Mouse (Mus musculus): ENCODE data around the gene Rbfox3. TPM values are rescaled to one million over a fixed set of nuclear protein-coding genes. Genes with fewer than 3 reads are reported as not detected.
A peak's percentile ranks its signal among the peaks of the same experiment; 100 is the strongest.

The Rbfox3 gene
- total and polyA plus RNA-seq, 3 experiments = not detected

DNA sequence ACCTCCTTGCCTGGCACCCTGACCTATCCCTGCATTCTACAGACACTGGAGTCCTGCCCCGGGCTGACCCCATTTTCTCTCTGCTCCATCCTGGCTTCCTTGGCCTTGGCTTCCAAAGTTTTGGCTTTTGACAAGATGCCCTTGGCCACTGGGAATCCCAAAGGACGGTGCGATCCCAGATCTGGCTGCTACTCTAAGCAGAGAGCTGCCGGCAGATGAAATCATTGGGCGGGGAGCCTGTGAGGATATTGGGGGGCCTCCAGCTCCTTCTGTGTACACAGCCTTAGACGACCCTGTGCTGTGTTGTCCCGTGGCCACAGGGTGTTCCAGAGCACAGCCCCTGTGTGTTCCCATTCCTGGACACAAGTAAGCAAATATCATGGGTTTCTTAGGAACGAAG lies 463.0 kb downstream of the Rbfox3 start:
- H3K27me3 ChIP-seq (replicated peaks) = peaks cover 90% of the 10 kb centered on the region
- no peak overlapping the region for H3K4me2 ChIP-seq (ENCODE audit: insufficient read depth, low read depth, poor library complexity, severe bottlenecking)
- no peaks in the 10 kb centered on the region for H3K9me3 ChIP-seq (replicated peaks; ENCODE audit: low read length)
- TF ChIP-seq MXI1 (IDR thresholded peaks at IDR 0.05; ENCODE audit: low read depth, low read length) (no peak), UBTF (IDR thresholded peaks at IDR 0.05; ENCODE audit: low read depth, low read length) (no peak)
- DNase-seq (ENCODE audit: extremely low read depth) = no peak
- no peaks in the 10 kb centered on the region for H3K79me2 ChIP-seq (replicated peaks; ENCODE audit: control insufficient read depth, extremely low read depth, insufficient read depth, poor library complexity, severe bottlenecking)
- H3K27ac ChIP-seq (ENCODE audit: insufficient read depth, low read depth) = no peak overlapping the region
- in situ Hi-C loops (cut with MboI; ENCODE audit: low pct_ligation_motif_present, low pct_unique_long_range_greater_than_20kb, low sequenced_read_pairs) (loop anchor here (5.0 to 25.0 kb wide), 3 partner anchors 34 to 289 kb away; no protein-coding TSS in a partner anchor), dilution Hi-C loops (cut with MboI; ENCODE audit: extremely low pct_ligation_motif_present, extremely low pct_unique_long_range_greater_than_20kb, low sequenced_read_pairs) (no loop called here)
- H3K36me3 ChIP-seq (replicated peaks in 1 of 2; ENCODE audit: control insufficient read depth in 1 of 2, insufficient read depth in 1 of 2, low read length in 1 of 2) = no peaks in the 10 kb centered on the region
- H3K4me3 ChIP-seq (replicated peaks in 1 of 3; ENCODE audit: low read depth in 2 of 3, low read length in 2 of 3, poor library complexity in 1 of 3) = no peak overlapping the region
- no peak overlapping the region for H3K9ac ChIP-seq (ENCODE audit: insufficient read depth, low read depth)
- H3K4me1 ChIP-seq (ENCODE audit: control insufficient read depth in 1 of 2, insufficient read depth in 2 of 2) = no peaks in the 10 kb centered on the region

GRCm38 (mm10) chr11:118447346-118447745 lies 464.1 kb downstream of the Rbfox3 start:
- DNase-seq (ENCODE audit: extremely low read depth) = no peak
- Histone ChIP-seq H3K4me3 (replicated peaks in 1 of 3; ENCODE audit: low read depth in 2 of 3, low read length in 2 of 3, poor library complexity in 1 of 3) (no peak overlapping the region), H3K9me3 (replicated peaks; ENCODE audit: low read length) (no peaks in the 10 kb centered on the region), H3K4me1 (ENCODE audit: control insufficient read depth in 1 of 2, insufficient read depth in 2 of 2) (no peaks in the 10 kb centered on the region), H3K27ac (ENCODE audit: insufficient read depth, low read depth) (no peak overlapping the region), H3K36me3 (replicated peaks in 1 of 2; ENCODE audit: control insufficient read depth in 1 of 2, insufficient read depth in 1 of 2, low read length in 1 of 2) (no peaks in the 10 kb centered on the region), H3K79me2 (replicated peaks; ENCODE audit: control insufficient read depth, extremely low read depth, insufficient read depth, poor library complexity, severe bottlenecking) (no peaks in the 10 kb centered on the region), H3K4me2 (ENCODE audit: insufficient read depth, low read depth, poor library complexity, severe bottlenecking) (no peak overlapping the region), H3K9ac (ENCODE audit: insufficient read depth, low read depth) (no peak overlapping the region), H3K27me3 (replicated peaks) (peaks cover 88% of the 10 kb centered on the region)
- dilution Hi-C loops (cut with MboI; ENCODE audit: extremely low pct_ligation_motif_present, extremely low pct_unique_long_range_greater_than_20kb, low sequenced_read_pairs) = no loop called here
- in situ Hi-C loops (cut with MboI; ENCODE audit: low pct_ligation_motif_present, low pct_unique_long_range_greater_than_20kb, low sequenced_read_pairs) = loop anchor here (5.0 to 25.0 kb wide), 3 partner anchors 35 to 290 kb away; no protein-coding TSS in a partner anchor
- TF ChIP-seq CHD1 (IDR thresholded peaks at IDR 0.05; ENCODE audit: low read depth, low read length) (no peak), RAD21 (IDR thresholded peaks at IDR 0.05; ENCODE audit: low read depth, low read length) (no peak), POLR2A (IDR thresholded peaks at IDR 0.05; ENCODE audit: low read depth, low read length) (no peak), ZMIZ1 (IDR thresholded peaks at IDR 0.05; ENCODE audit: low read depth, low read length) (no peak)

- Histone ChIP-seq H3K27me3 (replicated peaks) (peaks cover 83% of the 10 kb centered on the region), H3K27ac (ENCODE audit: insufficient read depth, low read depth) (no peak overlapping the region), H3K4me1 (ENCODE audit: control insufficient read depth in 1 of 2, insufficient read depth in 2 of 2) (peaks cover 0 to 5% of the 10 kb centered on the region in 2 experiments; a peak in 2 of 4 replicates), H3K79me2 (replicated peaks; ENCODE audit: control insufficient read depth, extremely low read depth, insufficient read depth, poor library complexity, severe bottlenecking) (no peaks in the 10 kb centered on the region), H3K9ac (ENCODE audit: insufficient read depth, low read depth) (no peak overlapping the region), H3K36me3 (replicated peaks in 1 of 2; ENCODE audit: control insufficient read depth in 1 of 2, insufficient read depth in 1 of 2, low read length in 1 of 2) (no peaks in the 10 kb centered on the region), H3K4me3 (replicated peaks in 1 of 3; ENCODE audit: low read depth in 2 of 3, low read length in 2 of 3, poor library complexity in 1 of 3) (no peak overlapping the region), H3K9me3 (replicated peaks; ENCODE audit: low read length) (peaks cover 5% of the 10 kb centered on the region), H3K4me2 (ENCODE audit: insufficient read depth, low read depth, poor library complexity, severe bottlenecking) (no peak overlapping the region)
- dilution Hi-C loops (cut with MboI; ENCODE audit: extremely low pct_ligation_motif_present, extremely low pct_unique_long_range_greater_than_20kb, low sequenced_read_pairs) = no loop called here
- peak; percentile 99 for TF ChIP-seq CTCF (conservative IDR thresholded peaks at IDR 0.05 in 1 of 2, IDR thresholded peaks at IDR 0.05 in 1 of 2; ENCODE audit: low read depth in 2 of 2, low read length in 2 of 2)
- peak; percentile 82 for TF ChIP-seq MAX (IDR thresholded peaks at IDR 0.05; ENCODE audit: low read length)
- TF ChIP-seq MYC (IDR thresholded peaks at IDR 0.05; ENCODE audit: low read depth, low read length) = no peak
- TF ChIP-seq MEF2A (IDR thresholded peaks at IDR 0.05; ENCODE audit: borderline replicate concordance, low read depth, low read length) = peak; percentile 33; the same call in 1 of the 2 replicates
- TF ChIP-seq MXI1 (IDR thresholded peaks at IDR 0.05; ENCODE audit: low read depth, low read length) = no peak
- no peak for TF ChIP-seq ZKSCAN1 (IDR thresholded peaks at IDR 0.05; ENCODE audit: borderline replicate concordance, low read depth, low read length)
- no peak for TF ChIP-seq POLR2A (IDR thresholded peaks at IDR 0.05; ENCODE audit: low read depth, low read length)
- TF ChIP-seq ETS1 (conservative IDR thresholded peaks at IDR 0.05; ENCODE audit: low read depth, low read length) = no peak
- no peak for TF ChIP-seq CHD1 (IDR thresholded peaks at IDR 0.05; ENCODE audit: low read depth, low read length)
- TF ChIP-seq ZC3H11A (IDR thresholded peaks at IDR 0.05; ENCODE audit: low read depth, low read length) = peak; percentile 52
- TF ChIP-seq IRF4 (IDR thresholded peaks at IDR 0.05; ENCODE audit: low read depth, low read length) = peak; percentile 45; the same call in 1 of the 2 replicates
- TF ChIP-seq RAD21 (IDR thresholded peaks at IDR 0.05; ENCODE audit: low read depth, low read length) = peak; percentile 98
- no peak for TF ChIP-seq MAZ (IDR thresholded peaks at IDR 0.05; ENCODE audit: low read depth, low read length)
- TF ChIP-seq PAX5 (IDR thresholded peaks at IDR 0.05; ENCODE audit: low read length) = no peak
- peak; percentile 25; the same call in 1 of the 2 replicates for TF ChIP-seq TCF12 (IDR thresholded peaks at IDR 0.05; ENCODE audit: low read depth, low read length)
- no peak for TF ChIP-seq POLR2AphosphoS2 (IDR thresholded peaks at IDR 0.05; ENCODE audit: low read depth, low read length)
- TF ChIP-seq HCFC1 (IDR thresholded peaks at IDR 0.05; ENCODE audit: low read depth, low read length) = no peak
- TF ChIP-seq E2F4 (IDR thresholded peaks at IDR 0.05; ENCODE audit: insufficient replicate concordance, low read depth, low read length) = no peak
- peak; percentile 63; the same call in 1 of the 2 replicates for TF ChIP-seq NELFE (IDR thresholded peaks at IDR 0.05; ENCODE audit: low read depth, low read length)
- no peak for TF ChIP-seq TBP (conservative IDR thresholded peaks at IDR 0.05; ENCODE audit: low read depth, low read length)
- TF ChIP-seq SMC3 (IDR thresholded peaks at IDR 0.05; ENCODE audit: low read depth, low read length) = peak; percentile 94
- DNase-seq (ENCODE audit: extremely low read depth) = peak; percentile 79
- in situ Hi-C loops (cut with MboI; ENCODE audit: low pct_ligation_motif_present, low pct_unique_long_range_greater_than_20kb, low sequenced_read_pairs) = loop anchor here (5.0 to 25.0 kb wide), 3 partner anchors 36 to 291 kb away; no protein-coding TSS in a partner anchor
Measured at GRCm38 (mm10) chr11:118445843-118446242, 465.6 kb downstream of the Rbfox3 start.

All from CH12.LX (cell line).